Mouse (Mus musculus) spleen, postnatal 0 days (tissue): ENCODE results near the gene Mycbp2. TPM values are rescaled to one million over a fixed set of nuclear protein-coding genes. Genes with fewer than 3 reads are reported as not detected.

Experiments
- polyA plus RNA-seq: library from polyadenylated mRNA; unstranded; fragments of >200 nt; fragmentation: Nextera tagmentation; extraction: Ambion mirVana; gene quantifications from 2 replicates; pipeline ENCODE4 v1.2.1, GENCODE M21; 2015

Gene Mycbp2
- 17.6 and 21.1 TPM in 2 replicates for polyA plus RNA-seq

GRCm38 (mm10) chr14:103346729-103347505 lies at the start of gene Mycbp2:
Gene Mycbp2, minus strand, starts transcription at chr14:103346814.

GRCm38 (mm10) chr14:103099238-103099933 lies 247.2 kb downstream of the Mycbp2 start, which contains the start of gene Fbxl3:
Gene Fbxl3, minus strand, starts transcription at chr14:103099566.

GRCm38 (mm10) chr14:103069864-103070611 lies 276.6 kb downstream of the Mycbp2 start, which contains the start of gene Cln5:
Gene Cln5, plus strand, starts transcription at chr14:103070216.

Other genes starting within 250 kb of the Mycbp2 start
- gene Fbxl3, start 247.2 kb downstream of the Mycbp2 start, polyA plus RNA-seq, result 17.4 and 19.4 TPM in 2 replicates
- gene Scel, start 166.5 kb upstream of the Mycbp2 start, polyA plus RNA-seq, result 0.15 and 0.16 TPM in 2 replicates